Mouse (Mus musculus) fibroblast of lung, adult 2 months (primary cell): ENCODE measurements around the gene Kctd20.
A peak's percentile ranks its signal among the peaks of the same experiment; 100 is the strongest.

ENCODE experiments used
- DNase-seq: peaks from one replicate; pipeline ENCODE4 v3.0.0-alpha.2; 2011; ENCODE audit warnings: low read depth

The Kctd20 gene

GRCm38 (mm10) chr17:28932274-28932673 is 19.5 kb upstream of the Kctd20 start:
- DNase-seq, result no peak

DNA sequence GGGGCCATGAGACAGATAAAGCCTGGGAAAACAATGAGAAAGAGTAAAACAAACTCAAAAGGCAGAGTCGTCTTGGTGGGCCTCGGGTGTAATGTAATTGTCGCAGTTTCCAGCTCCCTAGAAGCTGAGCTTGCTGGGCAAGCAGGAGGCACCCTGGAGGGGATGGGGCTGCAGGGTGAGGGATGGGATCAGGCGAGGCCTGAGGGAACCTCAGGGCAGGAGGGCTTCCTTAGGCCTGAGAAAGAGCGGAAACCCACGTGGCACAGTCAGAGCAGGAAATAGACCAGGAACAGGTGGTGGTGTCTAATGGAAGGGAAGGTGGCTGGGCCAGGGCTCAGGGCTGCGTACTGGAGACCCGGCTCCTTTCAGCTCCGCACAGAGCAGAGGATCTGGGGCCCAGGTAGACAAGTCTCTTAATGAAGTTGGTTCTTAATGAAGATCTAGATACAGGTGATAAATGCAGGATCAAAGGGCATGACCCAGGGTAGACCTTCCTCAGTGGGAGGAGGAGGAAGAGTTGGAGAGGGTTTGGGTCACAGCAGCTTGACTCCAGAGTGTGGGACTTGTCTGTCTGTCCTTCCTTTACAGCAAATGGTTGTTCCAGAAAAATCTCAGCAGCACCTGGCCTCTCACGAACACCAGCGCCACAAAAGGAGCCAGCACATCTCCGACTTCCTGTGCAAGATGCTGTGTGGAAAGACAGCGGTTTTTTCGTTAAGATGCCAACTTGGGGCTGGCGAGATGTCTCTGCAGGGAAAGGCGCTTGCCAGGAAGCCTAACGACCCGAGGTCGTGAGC is 17.4 kb upstream of the Kctd20 start:
- no peak for DNase-seq

GRCm38 (mm10) chr17:28936133-28936532 is 15.6 kb upstream of the Kctd20 start:
- DNase-seq, result no peak

GRCm38 (mm10) chr17:28936622-28937345 is 15.0 kb upstream of the Kctd20 start:
- DNase-seq, result no peak

DNA sequence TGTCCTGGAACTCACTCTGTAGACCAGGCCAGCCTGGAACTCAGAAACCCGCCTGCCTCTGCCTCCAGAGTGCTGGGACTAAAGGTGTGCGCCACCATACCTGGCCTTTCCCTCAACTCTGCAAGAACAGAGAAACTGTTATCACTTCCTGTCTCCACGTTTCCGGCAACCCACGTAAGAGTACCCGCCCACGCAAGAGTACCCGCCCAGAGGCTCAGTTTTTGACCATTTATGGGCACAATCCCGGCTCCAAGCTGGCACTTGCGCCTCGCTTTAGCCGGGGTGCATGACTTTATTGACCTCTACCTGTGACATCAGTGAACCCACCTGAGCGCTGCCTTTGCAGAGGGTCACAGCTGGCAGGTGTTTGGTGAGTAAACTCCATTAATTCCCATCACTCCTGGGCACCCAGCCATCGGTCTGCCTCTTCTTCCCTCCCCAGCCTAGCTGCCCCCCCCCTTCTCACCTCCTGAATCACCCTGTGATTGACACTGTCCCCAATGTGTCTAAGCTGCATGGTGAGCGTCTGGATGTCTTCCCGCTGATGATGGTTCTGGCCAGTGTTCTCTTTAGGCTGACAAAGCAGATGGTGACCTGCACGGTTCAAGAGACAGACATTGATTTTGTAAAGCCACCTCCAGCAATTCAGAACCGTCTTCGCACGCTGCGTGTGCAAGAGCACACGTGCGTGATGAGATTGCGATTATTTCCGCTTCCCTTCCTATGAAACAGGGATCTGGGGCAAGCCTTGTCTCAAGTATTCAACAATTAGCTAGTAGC is 10.8 kb upstream of the Kctd20 start:
- no peak for DNase-seq

DNA sequence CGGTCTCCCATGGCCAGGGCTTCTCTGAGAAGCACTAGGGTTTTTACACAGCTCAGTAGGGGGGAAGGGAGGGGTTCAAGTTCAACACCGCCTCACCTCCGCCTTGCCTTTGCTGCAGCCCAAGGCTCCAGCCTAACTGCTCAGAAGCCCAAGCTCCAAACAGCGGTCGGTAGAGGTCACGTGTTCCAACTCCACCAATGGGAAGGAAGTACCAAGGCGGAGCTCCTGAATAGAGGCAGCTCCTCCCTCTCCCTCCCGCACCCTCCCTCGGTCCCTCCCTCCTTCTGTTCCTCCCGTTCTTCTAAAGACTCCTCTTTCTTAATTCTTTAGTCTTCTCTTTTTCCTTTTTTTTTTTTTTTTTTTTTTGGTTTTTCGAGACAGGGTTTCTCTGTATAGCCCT is 9.6 kb upstream of the Kctd20 start:
- DNase-seq, result no peak

GRCm38 (mm10) chr17:28943740-28944139 is 8.0 kb upstream of the Kctd20 start, which contains the start of gene Pxt1:
Gene Pxt1 (minus strand): TSS chr17:28943840.
- no peak for DNase-seq

- DNase-seq, result no peak
These were observed 7.3 kb upstream of the Kctd20 start for GRCm38 (mm10) chr17:28944481-28944880.

DNA sequence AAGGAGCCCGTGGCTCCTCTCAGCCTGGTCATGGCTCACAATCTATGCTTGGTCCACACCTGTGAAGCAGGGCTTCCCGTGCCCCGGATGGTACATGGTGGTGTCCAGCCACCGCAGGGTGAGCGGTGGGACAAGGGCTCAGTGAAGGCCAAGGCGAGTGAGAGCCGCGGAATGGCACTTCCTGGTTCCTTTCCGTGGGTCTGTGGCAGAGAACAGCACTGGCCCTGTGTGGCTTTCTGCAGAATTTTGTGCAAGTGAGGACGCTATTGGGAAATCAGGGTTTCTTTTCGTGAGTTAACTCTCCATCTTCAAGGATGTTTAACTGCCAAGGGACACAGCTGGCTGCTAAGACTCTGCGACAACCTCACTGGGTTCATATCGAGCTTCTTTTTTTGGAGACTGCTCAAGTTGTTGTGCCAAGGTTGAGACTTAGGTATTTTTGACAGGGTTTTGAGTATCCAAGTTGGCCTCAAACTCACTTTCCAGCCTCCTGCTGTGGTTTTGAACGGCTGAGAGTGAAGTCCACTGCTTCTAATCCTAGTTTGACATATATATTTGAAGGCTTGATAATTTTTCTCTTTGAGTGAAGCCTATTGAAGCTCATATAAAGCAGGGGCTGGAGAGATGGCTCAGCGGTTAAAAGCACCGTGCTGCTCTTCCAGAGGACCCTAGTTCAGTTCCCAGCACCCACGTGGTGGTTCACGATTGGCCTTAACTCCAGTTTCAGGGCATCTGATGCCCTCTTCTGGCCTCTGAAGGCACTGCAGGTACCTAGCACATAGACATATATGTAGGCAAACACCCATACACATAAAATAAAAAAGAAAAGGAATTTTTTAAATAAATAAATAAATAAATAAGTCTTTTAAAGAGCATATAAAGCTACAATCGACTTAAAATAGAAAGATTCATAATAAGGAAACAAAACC is 4.5 kb upstream of the Kctd20 start:
- no peak for DNase-seq

DNA sequence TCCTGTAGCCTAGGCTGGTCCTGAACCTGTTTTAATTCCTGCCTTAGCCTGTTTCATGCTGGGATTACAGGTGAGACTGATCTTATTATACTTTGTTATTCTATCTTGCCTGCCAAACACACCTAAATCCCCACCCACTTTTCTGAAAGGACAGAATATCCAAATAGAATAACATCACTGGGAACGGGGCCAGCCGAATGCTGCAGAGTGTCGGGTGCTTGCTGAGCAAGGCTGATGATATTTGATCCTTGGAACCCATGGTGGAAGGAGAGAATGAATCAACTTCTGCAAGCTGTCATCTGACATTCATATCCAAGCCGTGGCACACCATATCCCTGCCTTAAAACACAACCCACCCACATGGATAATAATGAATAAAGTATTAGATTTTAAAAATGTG is 3.1 kb upstream of the Kctd20 start:
- no peak for DNase-seq

- no peak for DNase-seq
These were observed 999 bp upstream of the Kctd20 start for GRCm38 (mm10) chr17:28950751-28951150.

DNA sequence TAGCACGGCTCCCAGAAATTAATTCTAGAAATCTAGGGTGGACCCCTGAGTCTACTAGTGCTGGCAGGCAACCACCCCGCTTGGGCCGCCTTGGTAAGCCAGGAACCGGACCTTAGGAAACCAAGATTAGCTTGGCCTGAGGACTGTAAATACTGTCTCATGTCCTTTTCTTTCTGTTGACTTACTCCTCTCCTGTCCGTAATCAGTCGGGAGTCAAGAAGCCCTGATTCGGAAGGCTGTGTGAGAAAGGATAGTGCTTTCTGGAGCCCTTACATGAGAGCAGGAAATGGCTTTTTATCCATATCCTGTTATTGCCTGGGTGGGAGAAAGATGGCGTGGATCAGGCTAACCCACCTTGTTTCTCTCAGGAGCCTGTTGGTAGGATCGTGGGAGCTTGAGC is 1.5 kb downstream of the Kctd20 start:
- peak; percentile 11 for DNase-seq

- no peak for DNase-seq
These were observed 2.7 kb downstream of the Kctd20 start for GRCm38 (mm10) chr17:28954416-28954815.

- no peak for DNase-seq
These were observed 8.8 kb downstream of the Kctd20 start for GRCm38 (mm10) chr17:28960597-28960996.

GRCm38 (mm10) chr17:28961596-28961995 is 9.8 kb downstream of the Kctd20 start:
- DNase-seq, result no peak

- DNase-seq, result no peak
These were observed 15.4 kb downstream of the Kctd20 start for GRCm38 (mm10) chr17:28967021-28967610.

DNA sequence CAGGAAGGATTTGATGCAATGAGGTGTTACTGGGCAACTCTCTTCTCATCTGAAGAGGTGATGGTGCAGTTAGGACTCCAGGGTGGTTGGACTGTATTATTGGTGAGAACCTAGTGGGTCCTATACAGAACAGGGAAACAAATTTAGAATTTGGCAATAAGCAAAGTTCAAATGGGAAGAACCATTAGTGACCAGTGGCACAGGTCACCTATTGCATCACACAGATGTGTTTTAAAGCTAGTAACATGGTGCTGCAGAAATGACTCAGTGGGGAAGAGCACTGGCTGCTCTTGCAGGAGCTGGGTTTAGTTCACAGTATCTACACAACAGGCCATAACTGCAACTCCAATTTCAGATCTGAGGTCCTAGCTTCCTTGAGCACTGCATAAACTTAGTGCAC is 18.4 kb downstream of the Kctd20 start:
- no peak for DNase-seq

- no peak for DNase-seq
These were observed 27.3 kb downstream of the Kctd20 start for GRCm38 (mm10) chr17:28979091-28979490.

DNA sequence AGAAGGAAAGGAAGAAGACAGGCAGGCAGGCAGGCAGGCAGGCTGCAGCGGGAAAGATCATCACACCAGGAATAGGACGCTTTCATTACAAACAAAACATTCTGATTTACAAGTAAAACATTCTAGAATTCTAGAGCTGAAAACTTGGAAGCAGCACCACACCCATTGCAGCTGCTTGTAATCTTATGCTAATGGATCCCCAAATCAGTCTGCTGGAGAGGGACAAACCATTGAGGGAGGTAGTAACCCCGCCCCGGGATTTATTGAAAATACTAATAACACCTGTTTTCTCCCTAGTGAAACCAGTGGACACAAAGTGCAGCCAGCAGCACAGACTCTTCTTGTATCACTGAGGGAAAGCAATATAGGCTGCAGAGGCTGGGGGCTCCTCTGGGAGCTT is 29.3 kb downstream of the Kctd20 start:
- DNase-seq, result no peak

DNA sequence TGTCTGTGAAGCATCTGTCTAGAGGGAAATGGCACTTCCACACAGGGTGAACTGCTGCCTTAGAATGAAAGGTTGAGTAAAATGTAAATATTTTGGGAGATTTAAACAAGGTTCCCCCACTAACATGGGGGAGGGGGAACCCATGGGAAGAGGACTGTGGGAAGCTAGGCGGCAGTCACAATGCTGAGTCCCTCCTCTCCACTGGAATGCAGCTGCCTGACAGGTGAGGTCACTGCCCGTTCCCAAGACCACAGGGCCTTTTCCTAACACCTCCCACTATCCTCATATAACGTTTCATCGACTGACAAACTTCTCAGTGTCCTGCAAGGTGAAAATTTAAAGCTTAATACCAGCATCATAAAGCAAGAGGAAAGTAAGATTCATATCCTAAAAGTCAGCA is 30.8 kb downstream of the Kctd20 start:
- no peak for DNase-seq

DNA sequence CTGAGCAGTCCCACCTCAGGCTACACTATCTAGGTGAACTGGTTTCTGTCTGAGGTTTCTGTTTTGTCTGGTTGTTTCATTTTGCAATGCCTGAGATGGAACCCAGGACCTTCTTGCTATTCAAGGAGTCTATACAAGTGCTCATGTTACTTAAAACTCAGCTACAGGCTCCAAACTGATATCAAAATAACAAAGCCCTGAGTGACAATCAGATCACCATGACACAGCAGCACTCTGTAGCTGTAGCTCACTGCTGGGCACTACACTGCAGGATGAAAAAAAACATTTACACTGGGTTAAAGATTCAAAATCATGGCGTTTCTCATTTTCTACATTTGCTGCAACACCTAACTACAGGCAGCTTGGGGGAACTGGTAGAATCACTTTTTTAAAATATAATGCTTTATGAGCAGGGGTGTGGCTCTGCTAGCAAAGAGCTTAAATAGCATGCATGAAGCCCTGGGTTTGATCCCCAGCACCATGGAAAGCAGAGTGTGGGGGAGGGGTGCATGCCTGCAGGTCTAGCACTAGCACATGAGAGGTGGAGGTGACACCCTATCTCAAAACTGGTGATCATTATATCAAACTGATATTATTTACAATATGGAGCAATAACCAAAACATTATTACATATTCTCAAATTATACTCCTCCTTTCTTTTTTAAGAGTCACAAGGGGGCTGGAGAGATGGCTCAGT is 33.1 kb downstream of the Kctd20 start:
- DNase-seq, result no peak
